Mouse (Mus musculus) macrophage (primary cell): ENCODE measurements around the gene Itga2b. TPM values are rescaled to one million over a fixed set of nuclear protein-coding genes. Genes with fewer than 3 reads are reported as not detected.
A peak's percentile ranks its signal among the peaks of the same experiment; 100 is the strongest.

Experiments used
- H3K27ac ChIP-seq: fragments of 350-480 bp; formaldehyde crosslinking; 2 replicates; pipeline ENCODE4 v1.9.0; 2021
- H3K36me3 ChIP-seq: fragments of 350-480 bp; formaldehyde crosslinking; 2 replicates; pipeline ENCODE4 v1.9.0; 2021; ENCODE audit errors: inconsistent target
- H3K4me3 ChIP-seq: fragments of 350-480 bp; formaldehyde crosslinking; 2 replicates; pipeline ENCODE4 v1.9.0; 2021; ENCODE audit errors: inconsistent target
- H3K79me2 ChIP-seq: fragments of 350-480 bp; formaldehyde crosslinking; 2 replicates; pipeline ENCODE4 v1.9.0; 2021; ENCODE audit errors: inconsistent target
- WGBS: methylation state at CpG from one replicate; pipeline ENCODE4 v1.1.7; 2026; ENCODE audit warnings: inconsistent platforms; ENCODE audit not compliant: missing documents; 5-methylcytosine and 5-hydroxymethylcytosine counted together
- polyA plus RNA-seq: library from polyadenylated mRNA; stranded (reverse); fragments of 250-400 nt; gene quantifications from 3 replicates; pipeline ENCODE4 v1.2.4, GENCODE M21; 2018; ENCODE audit warnings: inconsistent platforms

Gene Itga2b
- polyA plus RNA-seq, 1 experiment from 2014 or later, result 0.90 TPM

- Histone ChIP-seq H3K27ac (peak overlapping the region; percentile 82), H3K4me3 (peak overlapping the region; percentile 87), H3K79me2 (peaks cover 17% of the 10 kb centered on the region), H3K36me3 (peaks cover 28% of the 10 kb centered on the region)
- WGBS, result under 1% methylated on average over 72 of the region's 85 CpGs
Observed at GRCm38 (mm10) chr11:102406900-102407833, 62.8 kb downstream of the Itga2b start.

GRCm38 (mm10) chr11:102406401-102406800 is 63.5 kb downstream of the Itga2b start:
- H3K4me3 ChIP-seq, result peak overlapping the region; percentile 87
- H3K79me2 ChIP-seq, result peaks cover 17% of the 10 kb centered on the region
- 43% methylated on average over 3 of the region's 3 CpGs for WGBS
- H3K36me3 ChIP-seq, result peaks cover 28% of the 10 kb centered on the region
- H3K27ac ChIP-seq, result peak overlapping the region; percentile 71

- WGBS, result 92% methylated on average over 11 of the region's 11 CpGs
Observed at GRCm38 (mm10) chr11:102405544-102406285, 64.2 kb downstream of the Itga2b start.

GRCm38 (mm10) chr11:102404161-102405010 is 65.5 kb downstream of the Itga2b start:
- no peak overlapping the region for H3K27ac ChIP-seq
- H3K36me3 ChIP-seq, result peaks cover 28% of the 10 kb centered on the region
- no peak overlapping the region for H3K4me3 ChIP-seq
- peaks cover 17% of the 10 kb centered on the region for H3K79me2 ChIP-seq
- 96% methylated on average over 17 of the region's 18 CpGs for WGBS

More at GRCm38 (mm10) chr11:102405544-102406285, 64.2 kb downstream of the Itga2b start:
- Histone ChIP-seq H3K36me3 (peaks cover 28% of the 10 kb centered on the region), H3K79me2 (peaks cover 17% of the 10 kb centered on the region), H3K27ac (no peak overlapping the region), H3K4me3 (no peak overlapping the region)

GRCm38 (mm10) chr11:102403657-102404056 is 66.3 kb downstream of the Itga2b start:
- Histone ChIP-seq H3K4me3 (no peak overlapping the region), H3K79me2 (peaks cover 17% of the 10 kb centered on the region), H3K36me3 (peaks cover 28% of the 10 kb centered on the region), H3K27ac (no peak overlapping the region)
- 99% methylated on average over 10 of the region's 11 CpGs for WGBS

Other genes with a start within 250 kb of the Itga2b start
- gene Hdac5, start 240.0 kb downstream of the Itga2b start, polyA plus RNA-seq, result 31.9 to 58.0 TPM (median 47.9 TPM) in 3 replicates
- 0.22 to 4.2 TPM (median 1.5 TPM) in 3 replicates for gene BC030867, start 221.2 kb downstream of the Itga2b start, polyA plus RNA-seq
- not detected in 3 replicates for gene Asb16, start 201.4 kb downstream of the Itga2b start, polyA plus RNA-seq
- 30.1 to 47.5 TPM (median 30.9 TPM) in 3 replicates for gene Tmub2, start 185.2 kb downstream of the Itga2b start, polyA plus RNA-seq
- 14.9 to 36.0 TPM (median 29.4 TPM) in 3 replicates for gene Atxn7l3, start 173.5 kb downstream of the Itga2b start, polyA plus RNA-seq
- 44.6 to 66.0 TPM (median 62.1 TPM) in 3 replicates for gene Ubtf, start 150.4 kb downstream of the Itga2b start, polyA plus RNA-seq
- not detected in 3 replicates for gene Slc4a1, start 103.9 kb downstream of the Itga2b start, polyA plus RNA-seq
- 0.12 to 1.0 TPM (median 0.30 TPM) in 3 replicates for gene Rundc3a, start 76.7 kb downstream of the Itga2b start, polyA plus RNA-seq
- gene Slc25a39, start 62.2 kb downstream of the Itga2b start, polyA plus RNA-seq, result 110 to 131 TPM (median 120 TPM) in 3 replicates
- gene Grn, start 39.8 kb downstream of the Itga2b start, polyA plus RNA-seq, result 2,366 to 2,992 TPM (median 2,461 TPM) in 3 replicates
- not detected in 3 replicates for gene Fam171a2, start 22.4 kb downstream of the Itga2b start, polyA plus RNA-seq
- 14.4 to 21.0 TPM (median 17.4 TPM) in 3 replicates for gene Gpatch8, start 86.3 kb upstream of the Itga2b start, polyA plus RNA-seq
- gene Gm11627, start 109.3 kb upstream of the Itga2b start, polyA plus RNA-seq, result not detected in 3 replicates
- gene Fzd2, start 134.3 kb upstream of the Itga2b start, polyA plus RNA-seq, result not detected in 3 replicates
- not detected in 3 replicates for gene Meioc, start 193.6 kb upstream of the Itga2b start, polyA plus RNA-seq
- gene Ccdc43, start 227.7 kb upstream of the Itga2b start, polyA plus RNA-seq, result 19.1 to 24.1 TPM (median 22.5 TPM) in 3 replicates